33 mouse cellular contexts compared by ENCODE assay signal in genomic region chr9:50522574-50522973, GRCm38 (mm10). TPM values are rescaled to one million over a fixed set of nuclear protein-coding genes. Genes with fewer than 3 reads are reported as not detected.
A peak's percentile ranks its signal among the peaks of the same experiment; 100 is the strongest.
DNase-seq lines count a peak whose midpoint lies in the region; ATAC-seq lines count a peak whose summit lies in the region.
"Had no signal": no experiment of that assay in that cellular context is flagged by ENCODE, and none has a peak within 500 bp of the region (broad histone marks: within the 10 kb centered on the region; RNA-seq: fewer than 3 reads in every experiment).

No protein-coding gene starts in this region.

- H3K27me3 ChIP-seq in hindbrain, embryonic 13.5 days, result no peaks in the 10 kb centered on the region
- H3K27me3 ChIP-seq in hindbrain, embryonic 10.5 days (ENCODE audit: insufficient read depth, poor library complexity, severe bottlenecking), result no peaks in the 10 kb centered on the region
- H3K27me3 ChIP-seq in midbrain, embryonic 16.5 days (ENCODE audit: control insufficient read depth, insufficient read depth, low read depth, low read length), result no peaks in the 10 kb centered on the region
- H3K27me3 ChIP-seq in midbrain, embryonic 11.5 days (ENCODE audit: control insufficient read depth, insufficient read depth, low read length), result no peaks in the 10 kb centered on the region
- H3K27me3 ChIP-seq: forebrain, embryonic 13.5 days; heart, embryonic 12.5 days; heart, embryonic 15.5 days; hindbrain, embryonic 12.5 days had no signal

- no peak overlapping the region for H3K27ac ChIP-seq in hindbrain, embryonic 13.5 days
- H3K27ac ChIP-seq in hindbrain, embryonic 10.5 days, result no peak overlapping the region
- H3K27ac ChIP-seq in midbrain, embryonic 16.5 days (ENCODE audit: low read length), result no peak overlapping the region
- no peak overlapping the region for H3K27ac ChIP-seq in midbrain, embryonic 11.5 days (ENCODE audit: low read depth, low read length)
- H3K27ac ChIP-seq: forebrain, embryonic 10.5 days; forebrain, embryonic 13.5 days; heart, embryonic 15.5 days; hindbrain, embryonic 12.5 days had no signal

- WGBS in hindbrain, embryonic 13.5 days, result 84% methylated on average over 5 of the region's 5 CpGs
- 90% methylated on average over 5 of the region's 5 CpGs for WGBS in hindbrain, embryonic 10.5 days
- WGBS in midbrain, embryonic 16.5 days, result 86% methylated on average over 5 of the region's 5 CpGs
- whole genome bisulfite sequencing in midbrain, embryonic 11.5 days, result 84% methylated on average over 5 of the region's 5 CpGs

- 0 out of 2 replicates have a peak overlapping the region, but pooled peaks have one; percentile 8 for H3K9ac ChIP-seq in hindbrain, embryonic 13.5 days
- H3K9ac ChIP-seq in midbrain, embryonic 16.5 days (ENCODE audit: low read depth, low read length), result 0 out of 2 replicates have a peak overlapping the region, but pooled peaks have one; percentile 27
- H3K9ac ChIP-seq in midbrain, embryonic 11.5 days (ENCODE audit: low read length), result no peak overlapping the region
- H3K9ac ChIP-seq: forebrain, embryonic 13.5 days; heart, embryonic 12.5 days; heart, embryonic 15.5 days; hindbrain, embryonic 12.5 days had no signal

- no peak overlapping the region for H3K4me3 ChIP-seq in hindbrain, embryonic 13.5 days
- H3K4me3 ChIP-seq in hindbrain, embryonic 10.5 days, result no peak overlapping the region
- H3K4me3 ChIP-seq in midbrain, embryonic 16.5 days (ENCODE audit: low read depth, low read length), result no peak overlapping the region
- H3K4me3 ChIP-seq in midbrain, embryonic 11.5 days (ENCODE audit: low read depth, low read length), result no peak overlapping the region
- H3K4me3 ChIP-seq: forebrain, embryonic 10.5 days; forebrain, embryonic 13.5 days; heart, embryonic 12.5 days; heart, embryonic 15.5 days; hindbrain, embryonic 12.5 days had no signal

- H3K9me3 ChIP-seq in hindbrain, embryonic 13.5 days, result no peaks in the 10 kb centered on the region
- H3K9me3 ChIP-seq in hindbrain, embryonic 10.5 days, result no peaks in the 10 kb centered on the region
- no peaks in the 10 kb centered on the region for H3K9me3 ChIP-seq in midbrain, embryonic 16.5 days (replicated peaks; ENCODE audit: control insufficient read depth, low read length, poor library complexity, severe bottlenecking)
- H3K9me3 ChIP-seq in midbrain, embryonic 11.5 days (ENCODE audit: control insufficient read depth, low read length), result no peaks in the 10 kb centered on the region
- H3K9me3 ChIP-seq: forebrain, embryonic 10.5 days; forebrain, embryonic 13.5 days; heart, embryonic 12.5 days; heart, embryonic 15.5 days; hindbrain, embryonic 12.5 days had no signal

- DNase-seq in hindbrain, embryonic 10.5 days (ENCODE audit: low spot score), result no peak
- DNase-seq in midbrain, embryonic 11.5 days (ENCODE audit: low spot score, missing footprints), result no peak
- no peak for DNase-seq in spleen, adult 18-20 months
- DNase-seq in left cerebral cortex, postnatal 4 days, result no peak
- DNase-seq: adrenal gland, adult 2 months; adrenal gland, postnatal 14 days; cerebellum, adult 11-12 months; cerebellum, adult 8-10 months; cerebellum, postnatal 10 days; cerebellum, postnatal 36 days; gastrocnemius, postnatal 10 days; gastrocnemius, postnatal 36 days; heart, adult 18-20 months; heart, postnatal 10 days; heart, postnatal 36 days had no signal

- intact Hi-C loops in left cerebral cortex, postnatal 4 days (cut with DNase I), result no loop called here

- H3K4me1 ChIP-seq in hindbrain, embryonic 13.5 days (replicated peaks), result peaks cover 11% of the 10 kb centered on the region
- H3K4me1 ChIP-seq in hindbrain, embryonic 10.5 days (replicated peaks), result peaks cover 10% of the 10 kb centered on the region
- peaks cover 9% of the 10 kb centered on the region for H3K4me1 ChIP-seq in midbrain, embryonic 16.5 days (ENCODE audit: control insufficient read depth, insufficient read depth, low read length)
- peaks cover 4% of the 10 kb centered on the region for H3K4me1 ChIP-seq in midbrain, embryonic 11.5 days (ENCODE audit: control insufficient read depth, insufficient read depth, low read length)

- H3K36me3 ChIP-seq in hindbrain, embryonic 13.5 days, result peaks cover 20% of the 10 kb centered on the region
- H3K36me3 ChIP-seq in hindbrain, embryonic 10.5 days, result peaks cover 16% of the 10 kb centered on the region
- no peaks in the 10 kb centered on the region for H3K36me3 ChIP-seq in midbrain, embryonic 16.5 days (ENCODE audit: control insufficient read depth, insufficient read depth, low read length)
- H3K36me3 ChIP-seq in midbrain, embryonic 11.5 days (ENCODE audit: control insufficient read depth, insufficient read depth, low read length), result no peaks in the 10 kb centered on the region

- H3K4me2 ChIP-seq in hindbrain, embryonic 13.5 days, result no peak overlapping the region
- H3K4me2 ChIP-seq in midbrain, embryonic 16.5 days (ENCODE audit: low read length), result no peak overlapping the region
- H3K4me2 ChIP-seq in midbrain, embryonic 11.5 days, result no peak overlapping the region
- H3K4me2 ChIP-seq: forebrain, embryonic 13.5 days; heart, embryonic 12.5 days; heart, embryonic 15.5 days; hindbrain, embryonic 12.5 days had no signal

- ATAC-seq in hindbrain, embryonic 13.5 days (ENCODE audit: low FRiP score), result no peak
- no peak for ATAC-seq in midbrain, embryonic 16.5 days
- no peak for ATAC-seq in midbrain, embryonic 11.5 days (ENCODE audit: low FRiP score)
- ATAC-seq in common myeloid progenitor, adult 5-6 weeks (replicated peaks; ENCODE audit: low read depth, poor library complexity, severe bottlenecking), result 0 out of 2 replicates have a peak, but pooled peaks have one; percentile 19
- ATAC-seq in megakaryocyte progenitor cell, adult 5-6 weeks (replicated peaks; ENCODE audit: poor library complexity), result peak; percentile 54
- ATAC-seq: CD4-positive, CD25-positive, alpha-beta regulatory T cell, adult 4 months; forebrain, embryonic 13.5 days; forebrain, embryonic 16.5 days; hindbrain, embryonic 16.5 days had no signal

RNA-seq across cellular contexts. Expression of gene Pts, which starts 6.0 kb away (rescaled TPM):
- polyA plus RNA-seq in hindbrain, embryonic 13.5 days (2015; fragmentation: Nextera tagmentation; extraction: Ambion mirVana), result 119 and 128 TPM in 2 replicates
- 82.4 and 93.7 TPM in 2 replicates for polyA plus RNA-seq in hindbrain, embryonic 10.5 days (2016; fragmentation: Nextera tagmentation; extraction: Ambion mirVana)
- 114 and 124 TPM in 2 replicates for polyA plus RNA-seq in midbrain, embryonic 16.5 days (2015; fragmentation: Nextera tagmentation; extraction: Ambion mirVana)
- polyA plus RNA-seq in midbrain, embryonic 11.5 days (2014; fragmentation: Nextera tagmentation; extraction: Ambion mirVana), result 76.8 and 88.0 TPM in 2 replicates
- 73.1 and 89.3 TPM in 2 replicates for total RNA-seq in common myeloid progenitor, adult 5-6 weeks (2017)
- total RNA-seq in megakaryocyte progenitor cell, adult 5-6 weeks (2015), result 107 and 121 TPM in 2 replicates
- total RNA-seq in megakaryocyte progenitor cell, adult 5-6 weeks (2017), result 54.6 and 63.6 TPM in 2 replicates
- 10 to 100 TPM; 40.7 to 42.0 TPM for total RNA-seq in left cerebral cortex, postnatal 4 days (2021)

RNA-seq across cellular contexts. Expression of gene Plet1, which starts 28.2 kb away (rescaled TPM):
- polyA plus RNA-seq in hindbrain, embryonic 13.5 days (2015; fragmentation: Nextera tagmentation; extraction: Ambion mirVana), result 0.48 and 0.63 TPM in 2 replicates
- 1.0 and 1.2 TPM in 2 replicates for polyA plus RNA-seq in hindbrain, embryonic 10.5 days (2016; fragmentation: Nextera tagmentation; extraction: Ambion mirVana)
- 0.53 and 0.75 TPM in 2 replicates for polyA plus RNA-seq in midbrain, embryonic 16.5 days (2015; fragmentation: Nextera tagmentation; extraction: Ambion mirVana)
- 0.52 and 0.78 TPM in 2 replicates for polyA plus RNA-seq in midbrain, embryonic 11.5 days (2014; fragmentation: Nextera tagmentation; extraction: Ambion mirVana)
- not detected in 2 replicates for total RNA-seq in common myeloid progenitor, adult 5-6 weeks (2017)
- total RNA-seq in megakaryocyte progenitor cell, adult 5-6 weeks (2015), result 0.35 TPM in 1 of 2 replicates, not detected in the other
- total RNA-seq in megakaryocyte progenitor cell, adult 5-6 weeks (2017), result 0.51 and 0.54 TPM in 2 replicates
- total RNA-seq in left cerebral cortex, postnatal 4 days (2021), result not detected
- total RNA-seq: gastrocnemius, adult 18-20 months; gastrocnemius, postnatal 10 days; gastrocnemius, postnatal 36 days had no signal
- polyA plus RNA-seq: adrenal gland, adult 2 months; forebrain, embryonic 13.5 days had no signal

RNA-seq across cellular contexts. Expression of gene Il18, which starts 32.1 kb away (rescaled TPM):
- 17.3 and 17.9 TPM in 2 replicates for polyA plus RNA-seq in hindbrain, embryonic 13.5 days (2015; fragmentation: Nextera tagmentation; extraction: Ambion mirVana)
- 2.8 and 5.9 TPM in 2 replicates for polyA plus RNA-seq in hindbrain, embryonic 10.5 days (2016; fragmentation: Nextera tagmentation; extraction: Ambion mirVana)
- 21.0 and 26.0 TPM in 2 replicates for polyA plus RNA-seq in midbrain, embryonic 16.5 days (2015; fragmentation: Nextera tagmentation; extraction: Ambion mirVana)
- 20.6 and 23.2 TPM in 2 replicates for polyA plus RNA-seq in midbrain, embryonic 11.5 days (2014; fragmentation: Nextera tagmentation; extraction: Ambion mirVana)
- 4.4 and 7.5 TPM in 2 replicates for total RNA-seq in common myeloid progenitor, adult 5-6 weeks (2017)
- 2.9 and 5.0 TPM in 2 replicates for total RNA-seq in megakaryocyte progenitor cell, adult 5-6 weeks (2015)
- 0.37 and 1.5 TPM in 2 replicates for total RNA-seq in megakaryocyte progenitor cell, adult 5-6 weeks (2017)
- total RNA-seq in left cerebral cortex, postnatal 4 days (2021), result 10 to 100 TPM; 16.3 to 17.0 TPM
- total RNA-seq: MEL had no signal

RNA-seq across cellular contexts. Expression of gene Bco2, which starts 32.4 kb away (rescaled TPM):
- 0.30 and 0.35 TPM in 2 replicates for polyA plus RNA-seq in hindbrain, embryonic 13.5 days (2015; fragmentation: Nextera tagmentation; extraction: Ambion mirVana)
- polyA plus RNA-seq in hindbrain, embryonic 10.5 days (2016; fragmentation: Nextera tagmentation; extraction: Ambion mirVana), result 0.10 and 0.18 TPM in 2 replicates
- 0.44 and 0.60 TPM in 2 replicates for polyA plus RNA-seq in midbrain, embryonic 16.5 days (2015; fragmentation: Nextera tagmentation; extraction: Ambion mirVana)
- 0.29 and 0.40 TPM in 2 replicates for polyA plus RNA-seq in midbrain, embryonic 11.5 days (2014; fragmentation: Nextera tagmentation; extraction: Ambion mirVana)
- not detected in 2 replicates for total RNA-seq in common myeloid progenitor, adult 5-6 weeks (2017)
- 0.35 and 1.2 TPM in 2 replicates for total RNA-seq in megakaryocyte progenitor cell, adult 5-6 weeks (2015)
- total RNA-seq in megakaryocyte progenitor cell, adult 5-6 weeks (2017), result 0.21 and 0.61 TPM in 2 replicates
- total RNA-seq in left cerebral cortex, postnatal 4 days (2021), result under 1 TPM; 0.70 to 0.93 TPM
- total RNA-seq: MEL had no signal

RNA-seq across cellular contexts. Expression of gene Tex12, which starts 38.6 kb away (rescaled TPM):
- 0.22 and 0.38 TPM in 2 replicates for polyA plus RNA-seq in hindbrain, embryonic 13.5 days (2015; fragmentation: Nextera tagmentation; extraction: Ambion mirVana)
- polyA plus RNA-seq in hindbrain, embryonic 10.5 days (2016; fragmentation: Nextera tagmentation; extraction: Ambion mirVana), result 0.21 TPM in 1 of 2 replicates, not detected in the other
- 0.24 and 0.28 TPM in 2 replicates for polyA plus RNA-seq in midbrain, embryonic 16.5 days (2015; fragmentation: Nextera tagmentation; extraction: Ambion mirVana)
- polyA plus RNA-seq in midbrain, embryonic 11.5 days (2014; fragmentation: Nextera tagmentation; extraction: Ambion mirVana), result 0.26 and 0.33 TPM in 2 replicates
- not detected in 2 replicates for total RNA-seq in common myeloid progenitor, adult 5-6 weeks (2017)
- not detected in 2 replicates for total RNA-seq in megakaryocyte progenitor cell, adult 5-6 weeks (2015)
- total RNA-seq in megakaryocyte progenitor cell, adult 5-6 weeks (2017), result not detected in 2 replicates
- not detected for total RNA-seq in left cerebral cortex, postnatal 4 days (2021)
- total RNA-seq: adrenal gland, adult 2 months; adrenal gland, postnatal 14 days; gastrocnemius, adult 18-20 months; gastrocnemius, postnatal 10 days; gastrocnemius, postnatal 36 days; heart, adult 18-20 months; heart, postnatal 10 days; heart, postnatal 36 days; MEL had no signal
- polyA plus RNA-seq: adrenal gland, adult 2 months; brain, embryonic 14.5 days; C2C12; CD4-positive, CD25-positive, alpha-beta regulatory T cell, adult 4 months; embryonic facial prominence, embryonic 11.5 days; embryonic facial prominence, embryonic 14.5 days; forebrain, embryonic 10.5 days; forebrain, embryonic 13.5 days; forebrain, embryonic 16.5 days; heart, embryonic 12.5 days; heart, embryonic 15.5 days; hindbrain, embryonic 12.5 days had no signal

Comparison
In these comparisons a context has a peak if more than half of its experiments do, and no peak if none do; other contexts are left out.
1. ATAC-seq: peak in common myeloid progenitor, adult 5-6 weeks (single experiment) and megakaryocyte progenitor cell, adult 5-6 weeks (single experiment); none in hindbrain, embryonic 13.5 days (single experiment), midbrain, embryonic 16.5 days (single experiment) and midbrain, embryonic 11.5 days (single experiment).